Mouse (Mus musculus) yolk sac, embryonic 10.5 days (tissue): ENCODE measurements around the gene 1810055G02Rik.

Experiments used
- DNase-seq: peaks from one replicate; pipeline ENCODE4 v3.0.0-alpha.2; 2017; ENCODE audit warnings: low spot score

The 1810055G02Rik gene

GRCm38 (mm10) chr19:3695471-3695870 is 12.6 kb upstream of the 1810055G02Rik start:
- DNase-seq: no peak

- DNase-seq: no peak
Measured at GRCm38 (mm10) chr19:3695976-3696375, 12.1 kb upstream of the 1810055G02Rik start.

GRCm38 (mm10) chr19:3698035-3698434 is 10.1 kb upstream of the 1810055G02Rik start:
- DNase-seq: no peak

- DNase-seq: peak; percentile 64
Measured at GRCm38 (mm10) chr19:3699508-3700438, 8.3 kb upstream of the 1810055G02Rik start.

- no peak for DNase-seq
Measured at GRCm38 (mm10) chr19:3702460-3702859, 5.6 kb upstream of the 1810055G02Rik start.

- no peak for DNase-seq
Measured at GRCm38 (mm10) chr19:3706258-3706657, 1.8 kb upstream of the 1810055G02Rik start.

- DNase-seq: no peak
Measured at GRCm38 (mm10) chr19:3707553-3707952, 540 bp upstream of the 1810055G02Rik start.

- no peak for DNase-seq
Measured at GRCm38 (mm10) chr19:3709013-3709787, 1.1 kb downstream of the 1810055G02Rik start.

- no peak for DNase-seq
Measured at GRCm38 (mm10) chr19:3710436-3710835, 2.3 kb downstream of the 1810055G02Rik start.

- no peak for DNase-seq
Measured at GRCm38 (mm10) chr19:3714381-3714780, 6.3 kb downstream of the 1810055G02Rik start.

GRCm38 (mm10) chr19:3718481-3719361 is 10.6 kb downstream of the 1810055G02Rik start:
- peak; percentile 52 for DNase-seq

GRCm38 (mm10) chr19:3719362-3719891 is 11.3 kb downstream of the 1810055G02Rik start:
- DNase-seq: peak; percentile 52

- no peak for DNase-seq
Measured at GRCm38 (mm10) chr19:3723170-3723569, 15.1 kb downstream of the 1810055G02Rik start.

- no peak for DNase-seq
Measured at GRCm38 (mm10) chr19:3723904-3724303, 15.8 kb downstream of the 1810055G02Rik start.

- no peak for DNase-seq
Measured at GRCm38 (mm10) chr19:3724779-3725178, 16.7 kb downstream of the 1810055G02Rik start.

- DNase-seq: no peak
Measured at GRCm38 (mm10) chr19:3728901-3729300, 20.8 kb downstream of the 1810055G02Rik start.

GRCm38 (mm10) chr19:3730781-3731646 is 22.9 kb downstream of the 1810055G02Rik start:
- DNase-seq: no peak

- DNase-seq: no peak
Measured at GRCm38 (mm10) chr19:3736001-3736400, 27.9 kb downstream of the 1810055G02Rik start.

GRCm38 (mm10) chr19:3739650-3740049 is 31.6 kb downstream of the 1810055G02Rik start:
- DNase-seq: no peak

GRCm38 (mm10) chr19:3742716-3743115 is 34.6 kb downstream of the 1810055G02Rik start:
- no peak for DNase-seq

GRCm38 (mm10) chr19:3743362-3743761 is 35.3 kb downstream of the 1810055G02Rik start:
- DNase-seq: no peak
